Mouse (Mus musculus) liver, adult 2 months (tissue): ENCODE results near the gene Adam19. TPM values are rescaled to one million over a fixed set of nuclear protein-coding genes. Genes with fewer than 3 reads are reported as not detected.

ENCODE experiments used
- DNase-seq: peaks from one replicate; pipeline ENCODE4 v3.0.0-alpha.2; 2011; ENCODE audit warnings: low read depth, low spot score; ENCODE audit errors: extremely low read depth
- H3K27ac ChIP-seq: fragments of 200-500 bp; replicated peaks from 2 replicates; pipeline ENCODE4 v1.5.1; 2012; ENCODE audit warnings: low read depth, mild to moderate bottlenecking, control low read depth, inconsistent platforms, low read length; ENCODE audit not compliant: insufficient read depth
- H3K27me3 ChIP-seq: fragments of 200-500 bp; 2 replicates; pipeline ENCODE4 v1.6.1; 2012; ENCODE audit warnings: mild to moderate bottlenecking, moderate library complexity, low read length, inconsistent platforms; ENCODE audit not compliant: control insufficient read depth, insufficient read depth
- H3K36me3 ChIP-seq: fragments of 200-500 bp; 2 replicates; pipeline ENCODE4 v1.6.1; 2012; ENCODE audit warnings: low read length, inconsistent platforms; ENCODE audit not compliant: control insufficient read depth, insufficient read depth
- H3K4me1 ChIP-seq: fragments of 200-500 bp; 2 replicates; pipeline ENCODE4 v1.6.1; 2011; ENCODE audit warnings: low read length; ENCODE audit not compliant: control insufficient read depth, insufficient read depth
- H3K4me3 ChIP-seq: fragments of 200-500 bp; 2 replicates; pipeline ENCODE4 v1.5.1; 2011; ENCODE audit warnings: low read depth, mild to moderate bottlenecking, control low read depth, low read length, moderate library complexity; ENCODE audit not compliant: insufficient read depth
- H3K79me2 ChIP-seq: fragments of 200-500 bp; 2 replicates; pipeline ENCODE4 v1.6.1; 2012; ENCODE audit warnings: inconsistent platforms, mild to moderate bottlenecking, low read length, moderate library complexity; ENCODE audit not compliant: control insufficient read depth, insufficient read depth
- H3K9ac ChIP-seq: fragments of 200-500 bp; 2 replicates; pipeline ENCODE4 v1.6.1; 2012; ENCODE audit warnings: low read depth, mild to moderate bottlenecking, control low read depth, inconsistent platforms, low read length
- CTCF ChIP-seq: fragments of 200-500 bp; IDR thresholded peaks from 2 replicates; pipeline ENCODE4 v1.5.1; 2011; ENCODE audit warnings: low read depth, low read length, control low read depth
- POLR2A ChIP-seq: fragments of 200-500 bp; IDR thresholded peaks from 2 replicates; pipeline ENCODE4 v1.6.1; 2011; ENCODE audit warnings: low read length, control low read depth; ENCODE audit not compliant: insufficient read depth; ENCODE audit errors: extremely low read depth
- WGBS: fragments of 180-500 bp; shearing (Covaris S2); methylation state at CpG from one replicate; pipeline ENCODE4 v1.1.7; 2018; 5-methylcytosine and 5-hydroxymethylcytosine counted together
- polyA plus RNA-seq: library from polyadenylated mRNA; depleted of rRNA; stranded (reverse); fragments of >200 nt; gene quantifications from 2 replicates; pipeline ENCODE4 v1.2.3, GENCODE M21; 2012
- total RNA-seq: library from RNA; depleted of rRNA; stranded (reverse); fragments of >200 nt; gene quantifications from 2 replicates; pipeline ENCODE4 v1.2.3, GENCODE M21; 2014

Adam19 gene
- total and polyA plus RNA-seq, 2 experiments: 0.55 to 1.1 TPM

- TF ChIP-seq POLR2A (no peak), CTCF (no peak)
- DNase-seq: no peak
- H3K27me3 ChIP-seq: no peaks in the 10 kb centered on the region
- WGBS: 59% methylated on average over 15 of the region's 15 CpGs
- H3K27ac ChIP-seq: peak overlapping the region; percentile 10; the same call in 1 of the 2 replicates
- no peaks in the 10 kb centered on the region for H3K36me3 ChIP-seq
- H3K79me2 ChIP-seq: no peaks in the 10 kb centered on the region
- H3K4me3 ChIP-seq: no peak overlapping the region
- H3K9ac ChIP-seq: no peak overlapping the region
- H3K4me1 ChIP-seq: peaks cover 4% of the 10 kb centered on the region; the same call in 1 of the 2 replicates
Measured at GRCm38 (mm10) chr11:46038901-46039300, 16.9 kb upstream of the Adam19 start.

DNA sequence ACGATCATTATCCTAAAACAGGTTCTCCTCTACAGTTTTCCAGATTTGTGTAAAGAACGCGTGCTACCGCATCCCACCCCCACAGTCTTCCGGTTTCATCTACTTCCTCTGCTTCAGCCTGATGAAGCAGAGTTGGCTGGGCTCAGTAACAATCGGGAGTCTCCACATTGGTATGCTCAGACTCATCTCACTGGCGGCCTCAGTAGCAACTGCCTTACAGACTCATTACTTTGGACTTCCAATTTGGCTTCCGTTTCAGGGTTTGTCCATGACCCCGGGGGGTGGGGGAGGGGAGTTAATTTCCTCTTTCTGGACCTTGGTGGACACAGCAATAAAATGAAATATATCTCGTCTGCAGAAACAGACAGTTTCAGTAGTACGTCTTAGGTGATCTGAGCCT lies 16.5 kb upstream of the Adam19 start:
- no peaks in the 10 kb centered on the region for H3K27me3 ChIP-seq
- H3K36me3 ChIP-seq: no peaks in the 10 kb centered on the region
- H3K79me2 ChIP-seq: no peaks in the 10 kb centered on the region
- peak; percentile 31 for DNase-seq
- peaks cover 4% of the 10 kb centered on the region; the same call in 1 of the 2 replicates for H3K4me1 ChIP-seq
- H3K27ac ChIP-seq: peak overlapping the region; percentile 10; the same call in 1 of the 2 replicates
- H3K9ac ChIP-seq: no peak overlapping the region
- no peak overlapping the region for H3K4me3 ChIP-seq
- TF ChIP-seq POLR2A (no peak), CTCF (no peak)
- WGBS: 63% methylated on average over 11 of the region's 11 CpGs

GRCm38 (mm10) chr11:46040841-46041556 lies 14.8 kb upstream of the Adam19 start:
- Histone ChIP-seq H3K27ac (no peak overlapping the region), H3K9ac (no peak overlapping the region), H3K4me3 (no peak overlapping the region), H3K79me2 (no peaks in the 10 kb centered on the region), H3K36me3 (no peaks in the 10 kb centered on the region), H3K4me1 (peaks cover 4% of the 10 kb centered on the region; the same call in 1 of the 2 replicates), H3K27me3 (no peaks in the 10 kb centered on the region)
- 88% methylated on average over 9 of the region's 9 CpGs for WGBS
- no peak for TF ChIP-seq POLR2A
- TF ChIP-seq CTCF: no peak
- no peak for DNase-seq

GRCm38 (mm10) chr11:46041607-46042267 lies 14.1 kb upstream of the Adam19 start:
- no peak overlapping the region for H3K4me3 ChIP-seq
- H3K9ac ChIP-seq: no peak overlapping the region
- no peaks in the 10 kb centered on the region for H3K4me1 ChIP-seq
- no peak for DNase-seq
- no peaks in the 10 kb centered on the region for H3K79me2 ChIP-seq
- H3K36me3 ChIP-seq: no peaks in the 10 kb centered on the region
- no peak overlapping the region for H3K27ac ChIP-seq
- no peaks in the 10 kb centered on the region for H3K27me3 ChIP-seq
- WGBS: 87% methylated on average over 12 of the region's 12 CpGs
- TF ChIP-seq CTCF: no peak
- TF ChIP-seq POLR2A: no peak

DNA sequence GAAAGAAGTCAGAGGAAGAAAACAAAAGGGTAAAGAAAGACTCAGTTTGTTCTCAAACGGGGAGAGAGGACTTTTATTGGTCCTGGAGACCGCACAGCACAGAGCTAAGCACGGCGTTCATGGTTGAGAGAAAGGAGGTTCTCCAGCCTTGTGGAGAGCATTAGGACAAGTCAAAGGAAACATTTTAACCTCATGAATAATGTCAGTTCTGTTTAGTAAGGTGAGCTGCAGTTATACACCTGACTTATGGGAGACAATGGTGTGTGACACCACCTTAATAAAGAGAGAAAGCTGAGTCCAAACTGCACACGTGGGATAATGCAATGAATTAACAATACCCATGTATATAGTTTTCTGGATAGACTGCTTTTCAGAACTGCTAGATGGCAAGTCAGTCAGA lies 11.0 kb upstream of the Adam19 start:
- Histone ChIP-seq H3K4me1 (no peaks in the 10 kb centered on the region), H3K27ac (no peak overlapping the region), H3K36me3 (no peaks in the 10 kb centered on the region), H3K79me2 (no peaks in the 10 kb centered on the region), H3K27me3 (no peaks in the 10 kb centered on the region), H3K9ac (no peak overlapping the region), H3K4me3 (no peak overlapping the region)
- TF ChIP-seq CTCF (no peak), POLR2A (no peak)
- DNase-seq: no peak
- WGBS: 92% methylated on average over 5 of the region's 5 CpGs

DNA sequence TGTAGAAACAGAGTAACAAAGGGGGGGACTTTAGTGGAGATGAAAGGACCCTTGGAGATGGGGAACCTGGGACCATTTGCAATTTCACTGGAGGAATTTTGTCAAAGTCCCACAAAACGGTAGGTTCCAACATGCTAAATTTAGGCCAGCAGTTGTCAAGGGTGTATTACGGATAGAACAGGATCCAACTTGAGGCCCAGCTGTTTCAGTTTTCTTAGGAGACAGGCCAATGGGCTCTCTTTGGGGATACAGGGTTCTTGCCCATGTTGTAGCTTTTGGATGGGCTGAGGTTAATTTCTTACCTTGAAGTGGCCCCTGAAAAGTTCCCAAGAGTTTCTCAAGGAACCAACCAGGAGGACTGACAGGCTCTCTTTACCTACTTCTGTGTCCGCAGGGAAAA lies 8.5 kb upstream of the Adam19 start:
- H3K4me3 ChIP-seq: no peak overlapping the region
- no peak for TF ChIP-seq CTCF
- no peaks in the 10 kb centered on the region for H3K4me1 ChIP-seq
- H3K27me3 ChIP-seq: no peaks in the 10 kb centered on the region
- 89% methylated on average over 3 of the region's 3 CpGs for WGBS
- H3K36me3 ChIP-seq: no peaks in the 10 kb centered on the region
- no peak overlapping the region for H3K27ac ChIP-seq
- H3K79me2 ChIP-seq: no peaks in the 10 kb centered on the region
- no peak for DNase-seq
- H3K9ac ChIP-seq: no peak overlapping the region
